Mouse (Mus musculus) embryonic fibroblast, embryonic 13.5 days (primary cell): ENCODE measurements around the gene Pnp. TPM values are rescaled to one million over a fixed set of nuclear protein-coding genes. Genes with fewer than 3 reads are reported as not detected.
A peak's percentile ranks its signal among the peaks of the same experiment; 100 is the strongest.
"Not testable (repeated sequence)": the region's sequence is repeated elsewhere in the genome, so short reads cannot be mapped to it uniquely, and the experiment has no call there.

Source experiments
- H3K27ac ChIP-seq: 2 replicates; pipeline ENCODE4 v1.5.1; 2012; ENCODE audit warnings: low read length, control low read depth, inconsistent platforms; ENCODE audit not compliant: insufficient read depth
- H3K4me1 ChIP-seq: 2 replicates; pipeline ENCODE4 v1.6.1; 2011; ENCODE audit warnings: low read length; ENCODE audit not compliant: control insufficient read depth, insufficient read depth
- H3K4me3 ChIP-seq: 2 replicates; pipeline ENCODE4 v1.5.1; 2011; ENCODE audit warnings: mild to moderate bottlenecking, control low read depth, low read length; ENCODE audit not compliant: insufficient read depth
- CTCF ChIP-seq: IDR thresholded peaks from 2 replicates; pipeline ENCODE4 v1.5.1; 2011; ENCODE audit warnings: mild to moderate bottlenecking, control low read depth, low read length, moderate library complexity, borderline replicate concordance; ENCODE audit not compliant: insufficient read depth
- POLR2A ChIP-seq: IDR thresholded peaks from 2 replicates; pipeline ENCODE4 v1.6.1; 2011; ENCODE audit warnings: low read depth, mild to moderate bottlenecking, control low read depth, low read length, moderate library complexity
- polyA plus RNA-seq: library from polyadenylated mRNA; stranded (reverse); fragments of >200 nt; gene quantifications from 2 replicates; pipeline ENCODE4 v1.2.4, GENCODE M21; 2011; ENCODE audit warnings: low read depth; ENCODE audit not compliant: missing spikeins, insufficient read length

Gene Pnp
- 64.5 and 79.4 TPM in 2 replicates for polyA plus RNA-seq

- H3K27ac ChIP-seq, result peak within 1 kb of the TSS; percentile 85
- H3K4me3 ChIP-seq, result peak within 1 kb of the TSS; percentile 96
- TF ChIP-seq CTCF, result no peak
- TF ChIP-seq POLR2A, result peak; percentile 77
- peaks cover 7% of the 10 kb centered on the region for H3K4me1 ChIP-seq
These were observed at the start of gene Pnp, which contains the start of gene Pip4p1 for GRCm38 (mm10) chr14:50930754-50931492. Pnp (plus strand) TSS chr14:50931082. Pip4p1 (minus strand) TSS chr14:50930856.

DNA sequence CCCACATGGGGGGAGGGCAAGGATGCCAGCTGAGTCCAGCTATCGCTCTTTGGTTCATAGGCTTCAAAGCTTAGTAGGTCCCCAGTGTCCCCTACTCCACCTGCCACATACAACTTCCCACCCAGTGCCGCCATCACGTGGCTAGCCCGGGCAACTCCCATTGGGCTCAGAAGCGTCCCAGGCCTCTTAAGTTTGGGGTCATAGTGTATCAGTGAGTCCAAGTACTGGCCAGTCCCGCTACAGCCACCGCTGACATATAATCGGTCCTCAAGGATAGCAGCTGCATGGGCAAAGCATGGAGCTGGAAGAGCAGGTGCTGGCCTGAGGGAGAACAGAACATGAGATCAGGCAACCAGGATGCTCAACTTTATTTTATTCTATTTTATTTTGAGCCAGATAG lies 39.3 kb upstream of the Pnp start:
- Histone ChIP-seq H3K27ac (no peak overlapping the region), H3K4me1 (0 out of 2 replicates have a peak, but pooled peaks cover 4% of the 10 kb centered on the region), H3K4me3 (no peak overlapping the region)
- TF ChIP-seq CTCF (no peak), POLR2A (no peak)

DNA sequence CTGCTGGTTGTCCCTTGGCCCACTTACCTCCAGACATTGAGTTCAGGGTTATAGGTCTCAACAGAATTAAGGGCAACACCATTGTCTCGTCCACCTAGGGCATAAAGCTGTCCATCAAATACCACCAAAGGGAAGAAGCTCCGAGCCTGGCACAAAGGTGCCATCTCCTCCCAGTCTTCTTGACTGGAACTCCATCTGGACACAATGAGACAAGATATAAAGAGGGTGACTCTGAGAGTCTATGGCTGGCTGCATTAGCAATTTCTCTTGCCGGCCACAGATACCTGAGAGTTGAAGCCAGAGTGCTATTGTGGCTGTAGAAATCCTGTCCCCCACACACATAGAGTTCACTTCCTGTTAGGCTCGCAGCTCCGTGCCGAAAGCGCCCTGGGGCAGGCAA lies 38.8 kb upstream of the Pnp start:
- Histone ChIP-seq H3K4me3 (no peak overlapping the region), H3K4me1 (0 out of 2 replicates have a peak, but pooled peaks cover 5% of the 10 kb centered on the region), H3K27ac (no peak overlapping the region)
- no peak for TF ChIP-seq CTCF
- TF ChIP-seq POLR2A, result no peak

DNA sequence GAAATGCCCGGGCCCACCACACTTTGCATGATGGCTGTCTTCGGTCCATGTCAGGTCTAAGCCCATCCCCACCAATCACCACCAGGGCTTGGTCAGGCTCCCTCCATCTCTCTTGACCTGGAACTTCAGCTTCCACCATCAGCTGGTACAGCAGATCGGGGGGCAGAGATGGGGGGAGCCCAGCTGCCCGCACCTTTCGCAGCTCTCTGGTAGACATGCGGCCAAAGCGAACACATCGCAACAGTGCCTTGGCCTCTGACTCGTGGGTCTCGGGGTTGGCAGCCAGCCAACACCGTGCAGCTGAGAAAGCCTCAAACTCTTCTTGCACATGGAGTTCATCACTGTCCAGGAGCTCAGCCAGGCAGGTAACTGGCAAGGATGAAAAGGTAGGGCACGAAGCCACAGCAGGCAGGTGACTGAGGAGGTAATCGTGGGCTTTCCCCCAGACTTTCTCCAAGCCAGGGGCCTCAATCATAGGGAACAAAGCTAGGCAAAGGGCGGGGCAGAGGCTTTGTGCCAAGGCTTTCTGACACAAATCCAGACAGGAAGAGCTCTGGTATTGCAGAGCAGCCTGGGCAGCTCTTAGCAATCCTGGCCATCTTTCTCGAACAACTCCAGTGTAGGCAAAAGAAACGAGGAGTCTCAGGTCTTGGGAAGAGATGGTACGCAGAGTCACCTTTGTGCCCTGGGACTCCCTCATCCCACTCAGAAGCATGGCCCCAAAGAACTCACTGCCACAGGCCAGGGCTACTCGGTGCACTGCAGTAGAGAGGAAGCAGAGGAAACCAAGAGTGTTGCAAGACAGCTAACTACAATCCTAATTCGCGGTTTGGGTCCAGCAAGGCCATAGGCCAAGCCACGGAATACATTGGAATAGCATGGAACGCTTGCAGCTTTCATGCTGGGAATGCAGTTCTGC lies 38.1 kb upstream of the Pnp start:
- Histone ChIP-seq H3K4me3 (no peak overlapping the region), H3K4me1 (peaks cover 11% of the 10 kb centered on the region; the same call in 1 of the 2 replicates), H3K27ac (no peak overlapping the region)
- no peak for TF ChIP-seq POLR2A
- no peak for TF ChIP-seq CTCF

DNA sequence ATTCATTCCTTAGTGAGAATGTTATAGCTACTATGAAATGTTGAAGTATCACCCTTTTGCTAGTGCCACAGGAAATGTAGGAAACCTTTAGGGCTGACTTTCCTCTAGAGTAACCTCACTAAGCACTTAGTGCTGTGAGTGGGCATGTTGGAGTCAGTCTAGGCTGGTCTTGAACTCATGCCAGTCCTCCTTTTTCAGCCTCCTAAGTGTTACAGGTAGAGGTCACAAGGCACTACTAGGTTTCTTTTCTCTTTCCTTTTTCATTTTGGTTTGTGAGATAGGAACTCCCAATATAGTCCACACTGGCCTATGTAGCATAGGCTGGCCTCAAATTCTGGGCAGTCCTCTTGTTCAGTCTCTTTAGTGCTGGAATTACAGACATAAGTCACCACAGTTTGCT lies 35.5 kb upstream of the Pnp start:
- H3K27ac ChIP-seq, result peak overlapping the region; percentile 87
- H3K4me3 ChIP-seq, result no peak overlapping the region
- no peak for TF ChIP-seq CTCF
- TF ChIP-seq POLR2A, result no peak
- H3K4me1 ChIP-seq, result peaks cover 11% of the 10 kb centered on the region; the same call in 1 of the 2 replicates

DNA sequence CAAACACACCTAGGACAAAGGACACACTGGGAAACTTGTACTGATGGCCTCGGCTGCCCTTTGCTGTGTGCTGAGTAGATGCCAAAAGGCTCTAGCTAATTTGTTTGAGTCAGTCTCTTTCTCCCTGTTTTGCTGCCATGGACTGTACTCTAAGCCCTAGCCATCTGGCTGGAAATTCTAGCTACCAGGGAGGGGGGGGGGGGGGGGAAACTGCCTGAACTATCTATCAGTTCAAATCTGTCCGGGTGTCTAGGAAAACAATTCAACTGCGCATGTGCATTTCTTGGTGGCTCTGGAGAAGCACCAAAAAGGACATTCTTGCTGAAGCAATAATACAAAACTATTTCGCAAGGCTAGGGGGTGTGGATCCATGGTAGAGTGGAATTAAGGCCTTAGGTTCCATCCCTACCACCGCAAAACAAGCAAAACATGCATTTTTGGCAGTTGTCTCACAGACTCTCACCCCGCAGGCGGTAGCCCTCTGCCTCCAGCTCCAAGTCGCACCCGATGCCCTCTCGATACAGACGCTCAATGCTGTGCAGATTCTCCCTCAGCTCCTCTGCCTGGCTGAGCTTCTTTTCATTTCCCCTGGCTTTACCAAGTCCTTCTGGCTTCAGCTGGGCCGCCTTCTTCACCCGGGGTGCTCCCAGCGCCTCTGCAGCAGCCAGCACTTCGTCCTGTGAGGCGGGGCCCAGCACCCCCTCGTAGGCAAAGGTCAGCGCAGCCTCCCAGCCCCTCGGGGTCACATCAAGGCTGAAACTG lies 34.7 kb upstream of the Pnp start:
- peaks cover 11% of the 10 kb centered on the region for H3K4me1 ChIP-seq
- peak overlapping the region; percentile 87 for H3K27ac ChIP-seq
- no peak overlapping the region for H3K4me3 ChIP-seq
- TF ChIP-seq CTCF, result no peak

DNA sequence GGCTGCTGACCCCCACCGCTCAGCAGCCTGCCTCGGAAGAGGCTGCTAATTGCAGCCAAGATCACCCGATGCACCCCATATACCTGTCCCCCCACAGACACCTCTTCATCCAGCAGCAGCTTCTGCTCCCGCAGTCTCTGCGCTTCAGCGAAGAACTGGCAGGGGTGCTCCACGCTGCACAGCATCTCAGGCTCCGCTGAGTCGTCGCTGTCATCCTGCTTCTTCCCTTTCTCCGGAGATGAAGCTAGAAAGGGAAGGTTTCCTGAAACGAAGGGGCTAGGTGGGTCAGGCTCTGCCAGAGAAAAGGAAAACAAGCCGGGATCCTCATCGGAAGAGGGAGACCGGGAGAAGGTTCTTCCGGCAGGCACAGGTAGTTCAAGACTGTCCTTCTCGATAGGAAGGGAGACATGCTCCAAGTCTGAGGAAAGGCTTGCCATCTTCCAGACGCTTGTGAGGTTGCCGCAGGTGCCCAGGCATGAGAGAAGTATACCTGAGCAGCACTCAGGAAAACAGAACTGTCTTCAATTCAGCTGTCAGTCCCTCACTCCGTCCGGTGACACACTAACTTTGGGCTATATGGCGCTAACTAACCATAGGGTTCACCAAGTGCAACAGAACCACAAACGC lies 34.0 kb upstream of the Pnp start:
- Histone ChIP-seq H3K4me3 (no peak overlapping the region), H3K4me1 (peaks cover 11% of the 10 kb centered on the region), H3K27ac (peak overlapping the region; percentile 71)
- no peak for TF ChIP-seq POLR2A
- no peak for TF ChIP-seq CTCF

- no peak for TF ChIP-seq POLR2A
- Histone ChIP-seq H3K27ac (peak within 1 kb of the TSS; percentile 71), H3K4me3 (no peak within 1 kb of the TSS), H3K4me1 (peaks cover 11% of the 10 kb centered on the region)
These were observed 33.5 kb upstream of the Pnp start, which contains the start of gene Klhl33 for GRCm38 (mm10) chr14:50897374-50897765. Klhl33 (minus strand) TSS chr14:50897507.

DNA sequence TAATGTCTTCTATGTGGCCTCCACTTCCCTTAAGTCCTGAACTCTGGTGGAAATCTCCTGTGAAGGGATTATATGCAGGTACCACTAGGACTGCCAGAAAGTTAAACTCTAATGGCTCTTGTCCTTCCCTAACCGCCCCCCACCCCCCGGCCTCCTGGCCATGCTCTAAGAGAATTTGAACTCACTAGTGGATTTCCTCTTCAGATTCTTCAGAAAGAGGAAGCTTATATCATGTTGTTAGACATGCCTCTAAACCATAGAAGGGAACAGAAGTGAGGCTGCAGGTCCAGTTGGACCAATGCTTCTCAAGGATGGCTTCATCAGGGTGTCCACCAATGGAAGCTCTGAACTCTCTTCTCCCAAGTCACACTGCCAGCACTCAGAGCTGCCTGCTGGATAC lies 32.9 kb upstream of the Pnp start:
- not testable (repeated sequence) for H3K4me1 ChIP-seq, H3K27ac ChIP-seq, H3K4me3 ChIP-seq
